Mouse (Mus musculus) cortical plate, adult 2 months (tissue): Measurements from ENCODE around the gene Carmil1.

Source experiments
- CTCF ChIP-seq: fragments of 200-500 bp; IDR thresholded peaks from 2 replicates; pipeline ENCODE4 v1.5.1; 2011; ENCODE audit warnings: mild to moderate bottlenecking, control low read depth, low read length; ENCODE audit not compliant: insufficient read depth; ENCODE audit errors: extremely low read depth
- POLR2A ChIP-seq: fragments of 200-500 bp; IDR thresholded peaks from 2 replicates; pipeline ENCODE4 v1.6.1; 2011; ENCODE audit warnings: mild to moderate bottlenecking, low read length, control low read depth; ENCODE audit not compliant: insufficient read depth; ENCODE audit errors: extremely low read depth

GRCm38 (mm10) chr13:24327201-24327600, 46.6 kb upstream of the Carmil1 start, which contains the start of gene Cmah:
- TF ChIP-seq CTCF (no peak), POLR2A (no peak)
